Mouse (Mus musculus) lung, adult 18-20 months (tissue): ENCODE results near the gene Plcxd2.
A peak's percentile ranks its signal among the peaks of the same experiment; 100 is the strongest.

Experiments
- DNase-seq, 2 experiments: peaks; one replicate each; pipeline ENCODE4 v3.0.0; 2022; ENCODE audit warnings: mixed read lengths in 2 of 2

Gene Plcxd2

DNA sequence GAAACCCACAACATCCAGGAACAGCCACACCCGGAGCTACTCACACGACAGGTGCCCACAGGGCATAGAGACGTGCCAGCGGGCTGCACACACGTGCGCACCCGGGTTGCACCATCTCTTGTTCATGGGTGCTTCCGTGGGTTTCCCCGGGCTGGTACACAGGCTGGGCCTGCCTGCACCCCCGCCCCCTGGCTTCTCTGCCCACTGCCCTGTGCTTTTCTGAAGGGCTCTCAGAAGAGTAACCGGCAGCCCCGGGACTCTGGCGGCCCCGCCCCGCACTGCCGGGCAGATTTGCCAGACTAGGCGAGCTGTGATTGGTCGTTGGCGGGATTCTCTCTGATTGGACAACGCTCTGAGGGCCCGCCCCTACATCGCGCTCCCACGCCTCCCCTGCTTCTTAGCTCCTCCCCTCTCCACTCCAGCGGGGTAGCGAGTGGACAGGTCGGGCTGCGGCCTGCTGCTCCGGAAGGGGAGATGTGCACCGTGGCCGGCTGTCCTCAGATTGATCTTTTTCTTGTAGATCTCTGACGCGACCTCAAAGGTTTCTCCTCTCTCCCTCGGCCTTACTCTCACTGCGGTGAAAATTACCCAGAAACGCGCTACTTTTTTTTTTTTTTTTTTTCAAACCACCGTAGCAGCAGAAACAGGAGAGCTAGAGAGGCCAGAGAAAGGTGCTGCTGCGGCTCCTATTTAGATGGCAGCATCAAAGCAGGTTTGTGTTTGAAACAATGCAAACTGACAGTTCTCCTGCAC, at the start of gene Plcxd2:
Gene Plcxd2, minus strand, starts transcription at position 66 of the 753 bp plus-strand sequence.
- DNase-seq, result peak; percentile 96

DNA sequence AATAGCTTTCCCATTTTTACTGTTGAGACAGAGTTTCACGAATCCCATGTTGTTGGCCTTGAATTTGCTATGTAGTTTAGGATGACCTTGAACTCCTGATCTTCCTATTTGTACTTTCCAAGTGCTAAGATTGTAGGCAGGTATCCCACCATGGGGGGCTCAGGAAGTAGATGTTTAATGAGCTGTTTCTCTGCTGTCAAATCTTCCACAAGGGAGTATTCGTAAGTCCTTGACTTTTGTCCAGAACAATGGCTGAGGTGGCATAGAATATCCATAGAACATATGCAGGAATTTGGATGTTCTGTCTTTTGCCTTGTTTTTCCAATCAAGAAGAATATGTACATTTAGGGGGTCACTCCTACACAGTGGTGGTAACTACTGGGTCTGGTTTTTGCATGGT, 36.9 kb upstream of the Plcxd2 start:
- DNase-seq, result no peak

DNA sequence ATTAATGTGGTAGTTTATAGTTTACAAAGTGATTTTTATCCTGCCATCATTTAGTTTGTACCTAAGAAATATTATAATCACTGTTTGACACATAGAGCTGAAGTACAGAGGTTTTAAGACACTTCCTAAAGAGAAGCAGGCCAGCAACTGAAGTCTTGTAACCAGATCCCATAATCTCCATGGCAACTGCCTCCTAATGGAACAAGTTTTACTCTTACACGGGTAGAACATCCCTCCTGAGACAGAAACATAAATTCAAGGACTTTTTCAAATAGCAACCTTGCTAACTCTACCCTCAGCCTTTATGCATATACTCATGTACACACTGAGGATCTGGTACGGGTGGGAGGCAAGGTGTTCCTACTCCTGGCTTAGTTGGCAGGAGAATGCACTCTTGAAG, 26.2 kb upstream of the Plcxd2 start:
- no peak for DNase-seq

DNA sequence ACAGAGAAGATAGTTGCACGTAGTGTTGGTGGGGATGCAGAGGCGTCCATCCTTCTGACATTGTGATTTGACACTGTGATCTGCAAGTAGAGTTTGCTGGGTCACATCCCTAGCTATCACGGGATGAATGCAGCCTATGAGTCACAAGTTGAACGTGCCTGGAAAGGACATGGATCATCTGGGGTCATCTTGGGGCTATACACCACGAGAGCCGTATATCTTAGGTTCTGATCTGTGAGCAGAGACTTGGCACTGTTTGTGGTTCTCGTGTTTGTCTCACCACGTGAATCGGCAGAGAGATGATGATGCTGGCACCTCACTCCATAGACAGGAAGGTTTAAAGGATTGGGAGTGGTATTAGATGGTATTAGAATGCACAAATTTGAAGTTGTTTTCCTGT, 23.9 kb upstream of the Plcxd2 start:
- no peak for DNase-seq

DNA sequence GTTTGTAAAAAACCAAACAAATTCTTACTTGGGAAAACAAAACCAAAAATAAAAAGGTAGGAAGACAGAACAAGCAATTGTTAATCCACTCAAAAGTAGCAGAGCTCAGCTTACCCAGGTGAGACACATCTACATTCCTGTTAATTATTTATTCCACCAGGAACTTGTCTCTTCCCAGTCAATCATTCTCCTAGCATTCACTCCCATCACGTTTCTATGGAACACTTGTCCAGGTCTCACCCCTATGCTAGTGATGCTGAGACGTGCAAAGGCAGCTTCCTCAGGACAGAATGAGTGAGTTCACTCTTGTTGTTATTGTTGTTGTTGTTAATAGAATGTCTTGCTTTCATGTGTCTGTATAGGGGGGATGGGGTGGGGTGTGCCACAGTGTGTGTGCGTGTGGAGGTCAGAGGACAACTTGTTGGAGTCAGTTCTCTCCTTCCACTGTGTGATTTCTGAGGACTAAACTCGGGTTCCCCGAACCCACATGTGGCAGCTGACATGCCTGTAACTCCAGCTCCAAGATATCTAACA, 13.0 kb upstream of the Plcxd2 start:
- DNase-seq, result no peak

DNA sequence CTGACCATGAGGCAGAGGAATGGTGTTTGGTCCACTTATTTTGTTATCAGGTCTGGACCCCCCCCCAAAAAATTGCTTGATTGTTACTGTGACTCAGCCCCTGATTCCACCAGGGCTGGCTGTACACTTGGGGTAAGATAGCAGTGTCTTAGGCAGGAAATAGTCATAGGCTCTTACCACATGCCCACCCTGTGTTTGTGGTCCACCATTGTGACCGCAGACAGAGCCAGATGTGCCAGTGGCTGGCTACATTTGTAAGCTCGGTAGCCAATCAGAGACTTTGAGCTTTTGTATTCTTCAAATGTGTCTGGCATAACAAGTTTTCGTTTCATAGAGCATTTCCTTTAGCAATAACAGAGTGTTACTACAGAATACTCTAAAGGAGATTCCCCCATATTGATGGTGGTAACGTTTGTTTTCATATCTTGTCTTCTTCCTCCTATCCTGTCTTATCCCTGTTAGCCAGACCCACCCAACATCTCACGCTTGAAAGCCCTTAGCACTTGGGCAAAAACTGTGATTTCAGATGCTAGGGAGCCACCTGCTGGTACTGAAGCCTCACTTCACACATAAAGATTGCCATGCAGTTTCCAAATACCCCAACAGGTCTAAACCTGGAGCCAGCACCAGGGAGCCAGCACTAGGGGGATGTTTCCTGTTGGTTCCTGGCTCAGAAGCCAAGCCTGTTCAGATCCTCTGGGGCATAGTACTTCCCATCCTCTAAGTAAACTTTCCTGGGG, 12.3 kb upstream of the Plcxd2 start:
- peak; percentile 44 for DNase-seq

DNA sequence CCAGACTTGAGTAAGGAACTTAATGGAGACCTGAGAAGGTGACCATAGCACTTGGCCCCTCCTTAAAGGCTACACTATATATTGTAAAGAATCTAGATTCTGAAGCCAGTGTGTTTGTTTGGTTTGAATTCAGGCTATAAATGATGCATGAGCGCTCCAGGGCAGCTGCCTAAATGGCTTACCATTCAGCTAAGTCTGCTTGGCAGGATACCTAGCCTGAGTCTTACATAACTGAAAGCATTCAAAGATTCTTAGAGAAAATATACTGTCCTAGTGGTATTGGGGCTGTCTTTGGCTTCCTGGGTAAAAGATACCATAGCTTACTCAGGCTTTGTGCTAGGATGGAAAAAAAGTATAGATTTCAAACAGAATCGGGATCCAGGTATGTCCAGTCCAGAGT, 11.3 kb upstream of the Plcxd2 start:
- no peak for DNase-seq

DNA sequence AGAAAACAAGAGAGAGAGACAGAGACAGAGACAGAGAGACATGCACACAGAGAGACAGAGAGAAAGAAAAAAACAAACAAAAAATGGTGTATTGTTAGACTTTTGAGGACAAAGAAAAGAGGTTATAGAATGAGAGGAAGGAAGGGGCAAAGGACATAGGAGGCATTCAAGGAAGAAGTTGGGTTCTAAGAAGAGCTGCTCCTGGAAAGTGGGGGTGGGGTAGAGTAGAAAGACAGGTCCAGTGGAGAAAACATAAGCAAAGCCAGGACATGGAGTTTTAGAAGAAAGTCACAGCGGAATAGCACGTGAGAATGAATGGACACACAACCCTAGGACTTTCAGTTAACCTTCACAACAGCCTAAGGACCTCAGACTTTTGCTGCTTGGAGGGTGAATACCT, 10.4 kb upstream of the Plcxd2 start:
- DNase-seq, result no peak

DNA sequence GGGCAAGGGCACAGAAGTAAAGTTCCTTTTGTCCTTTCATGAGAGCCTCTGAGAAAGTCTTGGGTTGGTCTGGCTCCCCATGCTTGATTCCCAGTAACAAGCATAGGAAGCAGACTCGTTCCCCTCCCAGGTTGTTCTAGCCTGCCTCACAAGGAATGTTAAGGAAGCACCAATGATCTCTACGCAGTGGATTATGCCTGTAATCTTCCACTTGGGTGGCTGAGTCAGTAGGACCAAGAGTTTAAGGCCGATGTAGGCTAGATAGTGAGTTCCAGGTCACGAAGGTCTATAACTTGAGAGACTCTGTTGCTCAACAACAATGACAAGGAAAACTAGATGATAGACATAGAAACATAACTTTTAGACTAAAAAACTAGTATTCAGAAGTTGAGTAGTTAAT, 9.8 kb upstream of the Plcxd2 start:
- no peak for DNase-seq

DNA sequence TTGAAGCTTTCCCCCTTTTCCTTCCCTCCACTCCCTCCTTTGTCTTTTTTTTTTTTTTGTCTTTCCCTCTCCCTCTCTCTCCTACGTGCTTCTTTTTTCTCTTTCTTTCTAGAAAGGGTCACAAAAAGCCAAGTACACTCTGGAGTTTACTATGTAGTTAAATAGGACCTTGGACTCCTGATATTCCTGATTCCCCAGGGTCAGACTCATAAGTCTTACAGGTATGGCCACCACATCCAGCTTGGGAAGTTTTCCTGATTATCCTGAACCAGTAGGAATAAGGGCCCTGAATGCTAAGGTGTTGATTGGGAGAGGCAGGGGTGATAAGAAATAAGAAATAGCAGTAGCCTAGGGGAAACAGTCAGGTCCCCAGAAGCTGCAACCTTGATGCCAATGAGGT, 9.3 kb upstream of the Plcxd2 start:
- no peak for DNase-seq

DNA sequence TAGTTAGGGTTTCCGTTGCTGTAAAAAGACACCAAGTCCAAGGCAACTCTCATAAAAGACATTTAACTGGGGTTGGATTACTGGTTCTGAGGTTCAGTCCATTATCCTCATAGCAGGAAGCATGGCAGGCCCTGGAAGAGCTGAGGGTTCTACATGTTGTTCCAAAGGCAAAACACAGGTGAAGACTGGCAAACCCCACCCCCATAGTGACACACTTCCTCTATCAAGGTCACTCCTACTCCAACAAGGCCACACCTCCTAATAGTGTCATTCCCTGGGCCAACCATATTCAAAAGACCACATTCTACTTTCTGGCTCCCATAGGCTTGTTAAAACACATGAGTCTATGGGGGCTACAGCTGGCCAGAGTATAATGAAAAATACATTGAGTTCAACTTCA, 1.7 kb upstream of the Plcxd2 start:
- DNase-seq, result no peak

DNA sequence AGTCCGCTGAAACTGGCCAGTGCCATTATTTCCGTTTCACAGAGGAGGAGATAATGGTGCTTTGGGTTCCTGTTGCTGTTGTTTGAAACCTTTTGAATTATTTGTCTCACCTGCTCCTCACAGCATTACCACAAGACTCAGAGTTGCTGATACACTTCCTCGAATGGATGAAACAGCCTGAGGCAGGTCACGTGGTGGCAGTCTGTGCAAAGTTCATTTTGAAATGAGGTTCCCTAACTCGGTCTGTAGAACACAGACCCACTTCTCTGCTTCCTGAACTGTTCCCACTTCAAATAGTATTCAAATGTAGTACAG, 845 bp upstream of the Plcxd2 start:
- DNase-seq, result peak; percentile 37 to 43

DNA sequence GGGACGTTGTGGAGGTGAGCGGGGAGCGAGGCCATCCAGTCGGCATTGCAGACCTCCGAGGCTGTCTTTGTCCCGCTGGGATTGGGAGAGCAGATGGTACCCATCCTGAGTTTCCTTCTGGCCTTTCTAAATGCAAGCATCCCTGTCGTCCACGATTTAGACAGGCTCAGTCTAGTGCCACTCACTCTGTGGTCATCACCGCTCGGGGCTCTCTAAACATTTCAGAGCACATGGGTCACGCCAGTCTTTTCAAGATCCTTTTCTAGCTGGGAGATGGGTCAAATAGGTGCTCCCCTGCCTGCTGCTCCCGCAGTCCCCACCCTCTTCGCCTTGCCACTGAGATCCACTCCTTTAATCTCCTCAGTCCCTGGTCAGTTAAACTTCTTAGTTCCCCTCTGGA, 301 bp downstream of the Plcxd2 start:
- no peak for DNase-seq

DNA sequence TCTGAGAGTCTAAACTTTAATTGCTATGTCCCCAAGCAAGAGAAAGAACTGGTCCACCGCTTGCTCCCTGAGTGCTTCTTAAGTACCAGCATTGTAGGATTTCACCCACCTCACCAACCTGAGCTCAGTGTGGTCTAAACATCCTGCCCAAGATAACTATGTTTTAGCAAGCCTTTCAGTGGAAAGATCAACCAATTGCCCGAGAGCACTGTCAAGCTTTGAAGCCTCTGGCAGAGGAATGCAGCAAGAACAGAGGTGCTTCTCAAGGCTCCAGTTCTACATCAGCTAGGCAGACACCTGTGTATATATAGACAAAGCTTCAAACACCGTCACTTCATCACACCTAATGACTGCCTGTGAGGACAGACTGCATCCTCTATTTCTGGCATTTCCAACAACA, 1.3 kb downstream of the Plcxd2 start:
- no peak for DNase-seq

DNA sequence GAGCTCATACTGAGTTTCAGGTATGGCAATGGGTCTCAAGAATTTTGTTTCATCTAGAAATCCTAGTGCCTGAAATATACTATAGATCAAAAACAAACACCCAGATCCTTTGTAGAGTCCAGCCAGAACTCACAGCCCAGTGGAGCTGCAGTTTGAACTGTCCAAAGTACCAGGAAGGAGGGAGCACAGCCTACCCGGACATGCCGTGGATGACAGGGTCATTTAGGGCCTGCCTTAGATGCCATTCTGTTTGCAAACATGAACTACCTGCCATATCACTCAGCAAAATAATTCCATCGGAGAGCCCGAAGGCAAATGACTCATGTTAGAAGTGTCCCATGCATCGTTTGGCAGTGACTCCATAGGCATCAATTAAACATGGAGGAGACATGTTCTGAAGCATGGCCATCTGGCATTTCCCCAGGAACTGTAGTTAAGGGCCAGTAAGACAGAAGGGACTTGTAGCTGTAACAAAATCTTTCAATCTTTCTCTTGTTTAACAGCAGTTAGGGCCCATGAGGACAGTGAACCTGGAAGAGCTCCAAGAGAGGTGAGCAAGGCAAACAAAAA, 1.9 kb downstream of the Plcxd2 start:
- no peak for DNase-seq

DNA sequence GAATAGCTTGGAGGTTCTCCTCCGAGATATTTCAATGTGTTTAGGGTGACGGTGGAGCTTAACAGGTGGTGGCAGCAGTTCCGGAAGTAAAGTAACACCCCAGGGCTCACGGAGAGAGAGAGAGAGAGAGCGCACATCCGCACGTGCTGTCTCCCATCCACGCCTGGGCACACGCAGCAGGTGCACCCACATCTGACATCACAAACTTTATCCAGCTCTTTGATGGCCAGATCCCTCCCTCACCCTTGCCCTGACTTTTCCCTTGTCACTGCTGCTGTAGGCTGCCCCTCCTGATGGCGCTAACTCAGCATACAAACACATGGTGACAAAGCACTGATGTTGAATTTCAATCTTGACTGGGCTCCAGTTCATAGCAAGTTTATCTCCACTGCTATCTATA, 3.8 kb downstream of the Plcxd2 start:
- DNase-seq, result no peak

DNA sequence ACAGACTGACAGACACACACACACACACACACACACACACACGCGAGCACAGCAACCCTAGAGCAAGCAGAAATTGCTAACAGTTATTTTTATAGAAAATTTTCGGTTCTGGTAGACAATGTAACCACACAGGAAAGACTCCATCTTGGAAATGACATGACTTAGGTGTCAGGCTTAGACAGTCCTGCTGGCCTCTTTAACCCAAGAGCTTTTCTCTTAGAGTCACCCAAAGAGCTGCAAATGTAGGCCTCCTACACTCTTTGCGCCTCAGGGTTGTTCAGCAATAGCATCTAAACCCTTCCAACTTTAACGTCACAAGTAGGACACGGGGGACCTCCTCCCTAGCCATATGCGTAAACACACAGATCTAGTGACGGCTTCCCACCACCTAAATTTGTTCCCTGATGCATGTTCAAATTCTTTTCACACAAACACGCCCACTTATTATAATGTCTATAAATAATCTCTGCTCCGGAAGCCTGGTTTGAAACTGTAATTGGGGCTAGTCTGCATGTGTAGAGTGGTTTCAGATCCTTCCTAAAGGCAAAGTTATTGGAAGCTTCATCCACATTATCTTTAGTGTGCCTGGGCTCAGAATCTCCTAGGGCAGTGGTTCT, 8.4 kb downstream of the Plcxd2 start:
- no peak for DNase-seq

DNA sequence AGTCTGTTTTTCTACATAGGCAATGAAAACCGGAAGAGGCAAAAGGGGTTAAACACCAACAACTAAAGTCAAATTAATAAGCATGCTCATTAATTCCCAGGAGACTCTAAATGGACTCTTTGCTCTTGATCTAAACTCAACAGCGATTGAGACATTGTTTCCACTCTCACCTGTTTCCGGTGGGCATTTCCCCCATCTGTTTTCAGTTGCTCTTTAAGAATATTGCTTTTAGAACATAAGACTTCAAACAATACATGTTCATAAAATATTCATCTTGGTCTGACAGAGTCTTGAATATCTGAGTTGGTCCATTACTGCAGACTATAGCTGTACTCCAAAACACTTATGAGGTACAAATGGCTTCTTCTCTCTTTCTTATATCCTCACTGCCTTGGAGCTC, 9.0 kb downstream of the Plcxd2 start:
- DNase-seq, result no peak

DNA sequence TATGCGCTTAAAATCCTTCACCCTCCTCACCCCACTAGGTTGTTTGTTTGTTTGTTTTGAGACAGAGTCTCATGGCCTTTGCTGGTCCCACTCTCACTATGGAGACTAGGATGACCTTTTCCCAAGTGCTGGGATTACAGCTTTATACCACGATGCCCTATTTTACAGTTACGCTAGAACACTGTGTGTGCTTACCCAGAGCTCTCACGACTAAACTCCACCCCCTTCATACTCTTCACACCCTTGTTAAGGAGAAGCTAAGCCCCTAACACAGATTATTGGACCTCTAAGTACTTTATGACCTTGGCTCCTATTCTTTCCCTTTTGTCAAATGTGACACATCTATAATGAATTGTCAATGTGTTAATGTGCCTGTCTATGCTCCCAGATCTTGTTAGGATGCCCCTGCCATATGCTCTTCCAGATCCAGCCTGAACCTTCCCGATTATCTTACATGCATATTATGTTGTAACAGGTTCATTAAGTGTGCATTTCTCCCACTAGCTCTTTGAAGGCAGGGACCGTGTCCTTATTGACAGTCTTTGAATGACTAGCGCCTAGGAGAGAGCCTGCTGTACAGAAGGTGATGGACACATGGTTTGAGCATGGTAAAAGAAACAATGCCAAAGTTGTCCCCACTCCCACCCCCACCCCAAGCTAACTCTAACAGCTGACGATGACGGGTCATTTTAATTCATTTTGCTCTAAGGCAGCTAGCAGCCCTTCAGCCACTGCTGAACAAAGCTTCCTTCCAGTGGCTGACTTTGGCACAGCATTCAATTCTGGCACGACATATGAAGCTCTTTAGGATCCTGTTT, 10.4 kb downstream of the Plcxd2 start:
- DNase-seq, result no peak

DNA sequence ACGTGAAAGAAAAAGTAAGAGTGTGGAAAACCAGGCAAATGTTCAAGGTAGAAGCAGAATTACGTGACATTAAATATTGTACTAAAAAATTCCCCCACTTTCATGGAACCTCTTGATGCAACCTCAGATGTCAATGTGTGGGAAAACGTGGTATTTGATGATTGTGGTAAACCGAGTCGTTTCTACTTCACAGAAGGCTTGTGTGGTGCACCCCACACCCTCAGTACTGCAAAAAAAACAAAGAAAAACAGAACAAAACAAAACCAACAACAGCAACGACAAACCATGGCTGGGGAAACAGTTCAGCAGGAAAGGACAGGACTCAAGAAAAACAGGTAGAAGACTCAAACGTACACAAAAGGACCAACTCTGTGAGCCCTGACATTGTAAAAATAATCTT, 11.8 kb downstream of the Plcxd2 start:
- no peak for DNase-seq

DNA sequence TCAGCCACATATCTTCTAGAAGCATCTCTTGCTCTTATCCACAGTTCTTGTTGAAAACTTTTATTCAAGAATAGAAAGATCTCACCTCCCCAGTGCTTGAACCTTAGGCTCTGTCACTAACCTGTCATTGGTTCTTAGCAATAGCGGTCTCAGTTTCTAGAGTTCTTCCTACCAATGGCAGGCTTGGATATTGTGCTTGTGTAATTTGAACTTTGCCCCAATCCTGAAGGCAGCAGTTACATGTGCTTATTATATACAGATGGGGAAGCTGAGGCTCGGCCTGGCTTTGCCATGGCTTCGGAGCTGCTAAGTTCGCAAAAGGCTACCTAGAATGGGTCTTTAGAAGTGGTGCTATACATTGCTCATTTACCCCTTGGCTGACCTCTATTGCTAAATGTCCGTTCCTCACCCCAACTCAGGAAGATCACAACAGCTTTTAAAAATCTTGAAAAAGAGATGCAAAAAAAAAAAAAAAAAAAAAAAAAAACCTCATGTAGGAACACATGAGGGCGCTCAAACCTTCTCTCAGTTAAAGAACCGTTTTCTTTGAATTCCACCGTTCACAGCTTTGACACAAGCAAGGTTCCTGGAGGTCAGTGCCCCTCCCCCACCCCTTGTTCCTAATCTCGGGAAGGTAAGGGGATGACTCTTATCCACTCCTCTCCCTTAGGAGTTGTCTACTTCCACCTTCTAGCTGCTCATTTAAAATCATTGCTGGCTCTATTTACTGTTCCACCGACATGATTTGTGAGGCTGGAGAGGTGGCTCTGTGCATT, 18.9 kb downstream of the Plcxd2 start:
- DNase-seq, result no peak

DNA sequence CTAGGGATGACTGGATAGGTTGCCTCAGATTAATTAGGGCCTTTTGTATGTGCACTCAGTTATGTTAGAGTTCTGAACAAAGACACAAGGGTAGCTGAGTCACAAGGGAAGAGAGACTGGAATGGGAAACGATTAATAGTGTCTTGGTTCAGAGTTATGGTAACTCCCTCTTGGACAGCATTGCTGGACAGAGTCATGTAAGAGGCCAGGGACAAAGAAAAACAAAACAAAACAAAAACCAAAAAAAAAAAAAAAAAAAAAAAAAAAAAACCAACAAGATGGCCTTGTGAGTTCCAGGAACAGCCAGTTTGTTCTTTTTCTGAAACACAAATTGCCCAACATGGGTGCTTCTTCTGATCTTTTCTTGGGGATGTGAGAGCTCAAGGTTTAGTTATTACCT, 23.8 kb downstream of the Plcxd2 start:
- DNase-seq, result no peak
